Mouse (Mus musculus) forebrain, embryonic 15.5 days (tissue): ENCODE results near the gene Gm10999. TPM values are rescaled to one million over a fixed set of nuclear protein-coding genes. Genes with fewer than 3 reads are reported as not detected.
"Not testable (repeated sequence)": the region's sequence is repeated elsewhere in the genome, so short reads cannot be mapped to it uniquely, and the experiment has no call there.

ENCODE experiments used
- ATAC-seq: fragments of 200-750 bp; cut with Nextera tagmentation; replicated peaks from 2 replicates; pipeline ENCODE4 v1.8.0; 2017; ENCODE audit warnings: mild to moderate bottlenecking, moderate TSS enrichment, moderate library complexity
- H3K27ac ChIP-seq: fragments of 300-500 bp; sonication (generic); replicated peaks from 2 replicates; pipeline ENCODE4 v1.5.1; 2015; ENCODE audit warnings: mild to moderate bottlenecking, inconsistent platforms
- H3K27me3 ChIP-seq: fragments of 300-500 bp; sonication (generic); 2 replicates; pipeline ENCODE4 v1.6.1; 2015; ENCODE audit warnings: inconsistent platforms
- H3K36me3 ChIP-seq: fragments of 300-500 bp; sonication (generic); 2 replicates; pipeline ENCODE4 v1.6.1; 2015; ENCODE audit warnings: mild to moderate bottlenecking, inconsistent platforms
- H3K4me1 ChIP-seq: fragments of 300-500 bp; sonication (generic); 2 replicates; pipeline ENCODE4 v1.6.1; 2015; ENCODE audit warnings: inconsistent platforms
- H3K4me2 ChIP-seq: fragments of 300-500 bp; sonication (generic); replicated peaks from 2 replicates; pipeline ENCODE4 v1.6.1; 2015; ENCODE audit warnings: mild to moderate bottlenecking, inconsistent platforms
- H3K4me3 ChIP-seq: fragments of 300-500 bp; sonication (generic); 2 replicates; pipeline ENCODE4 v1.5.1; 2015; ENCODE audit warnings: mild to moderate bottlenecking, inconsistent platforms
- H3K9ac ChIP-seq: fragments of 300-500 bp; sonication (generic); replicated peaks from 2 replicates; pipeline ENCODE4 v1.6.1; 2015; ENCODE audit warnings: mild to moderate bottlenecking, inconsistent platforms
- H3K9me3 ChIP-seq: fragments of 300-500 bp; sonication (generic); 2 replicates; pipeline ENCODE4 v1.6.1; 2016; ENCODE audit warnings: inconsistent platforms
- WGBS: fragments of 180-500 bp; shearing (Covaris S2); methylation state at CpG from one replicate; pipeline ENCODE4 v1.1.7; 2015; ENCODE audit warnings: mixed read lengths; 5-methylcytosine and 5-hydroxymethylcytosine counted together
- polyA plus RNA-seq: library from polyadenylated mRNA; unstranded; fragments of >200 nt; fragmentation: Nextera tagmentation; extraction: Ambion mirVana; gene quantifications from 2 replicates; pipeline ENCODE4 v1.2.1, GENCODE M21; 2015

The Gm10999 gene
- not detected in 2 replicates for polyA plus RNA-seq

DNA sequence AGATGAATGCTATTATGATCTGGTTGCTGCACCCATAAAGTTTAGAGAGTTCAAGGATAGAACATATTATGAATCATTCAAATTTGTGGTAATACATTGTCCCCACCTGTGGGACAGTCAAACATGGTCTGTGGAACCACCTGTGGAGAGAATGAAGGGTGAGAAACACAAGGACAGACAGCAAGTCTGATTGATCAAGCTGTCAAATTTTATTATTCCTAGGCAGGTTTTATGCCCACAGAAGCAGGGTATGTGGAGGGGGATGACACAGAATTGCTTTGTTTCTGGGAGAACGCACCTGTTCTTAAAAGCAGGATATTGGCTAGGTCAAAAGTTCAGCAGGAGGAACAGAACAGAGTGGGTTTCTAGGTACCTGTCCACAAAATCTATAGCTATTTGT, at the start of gene Gm10999:
Gene Gm10999 (minus strand): TSS at position 101 of the 400 bp plus-strand sequence.
- Histone ChIP-seq H3K27ac (no peak within 1 kb of the TSS), H3K9ac (no peak within 1 kb of the TSS), H3K4me1 (no peaks in the 10 kb centered on the region), H3K9me3 (no peaks in the 10 kb centered on the region), H3K4me2 (no peak within 1 kb of the TSS), H3K27me3 (no peaks in the 10 kb centered on the region), H3K4me3 (no peak within 1 kb of the TSS), H3K36me3 (no peaks in the 10 kb centered on the region)
- ATAC-seq, result no peak
- 92% methylated on average over 1 of the region's 1 CpGs for WGBS

- ATAC-seq, result no peak
- no peaks in the 10 kb centered on the region for H3K27me3 ChIP-seq
- no peak overlapping the region for H3K9ac ChIP-seq
- no peak overlapping the region for H3K4me3 ChIP-seq
- H3K27ac ChIP-seq, result no peak overlapping the region
- no peaks in the 10 kb centered on the region for H3K4me1 ChIP-seq
- H3K36me3 ChIP-seq, result no peaks in the 10 kb centered on the region
- no peak overlapping the region for H3K4me2 ChIP-seq
- no peaks in the 10 kb centered on the region for H3K9me3 ChIP-seq
These were observed 2.0 kb upstream of the Gm10999 start for GRCm38 (mm10) chr8:129133475-129133874.

DNA sequence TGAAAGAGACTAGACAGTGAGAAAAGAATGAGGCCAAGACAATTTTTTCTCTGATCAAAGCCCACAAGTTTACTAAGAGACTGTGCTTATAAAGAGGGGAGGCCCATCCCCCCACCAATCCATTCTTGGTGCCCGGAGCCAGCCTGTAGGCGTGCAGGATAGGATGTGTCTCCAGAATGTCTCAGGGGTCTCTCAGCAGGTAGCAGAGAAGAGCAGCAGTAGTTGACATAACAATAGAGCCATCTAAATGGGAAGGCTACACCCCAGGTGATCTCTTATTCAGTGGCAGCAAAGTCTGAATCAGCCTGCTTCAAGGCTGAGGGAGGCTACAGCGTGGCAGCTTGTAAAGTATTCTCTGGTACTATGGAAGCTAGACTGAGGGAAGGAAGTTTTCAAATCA, 15.7 kb downstream of the Gm10999 start:
- not testable (repeated sequence) for H3K27me3 ChIP-seq, H3K4me2 ChIP-seq, H3K4me3 ChIP-seq, H3K4me1 ChIP-seq, H3K9ac ChIP-seq, ATAC-seq, H3K9me3 ChIP-seq, H3K36me3 ChIP-seq, H3K27ac ChIP-seq
- WGBS, result 55% methylated on average over 3 of the region's 3 CpGs

Other genes with a start within 250 kb of the Gm10999 start
- 0.06 TPM in 1 of 2 replicates, not detected in the other for gene Ccdc7a, start 66.1 kb downstream of the Gm10999 start, polyA plus RNA-seq
- gene Ccdc7b, start 64.5 kb downstream of the Gm10999 start, polyA plus RNA-seq, result not detected in 2 replicates
- 25.8 and 27.4 TPM in 2 replicates for gene 2610044O15Rik8, start 102.7 kb upstream of the Gm10999 start, polyA plus RNA-seq